Mouse (Mus musculus): ENCODE measurements around the gene Bcat2. TPM values are rescaled to one million over a fixed set of nuclear protein-coding genes. Genes with fewer than 3 reads are reported as not detected.

The Bcat2 gene
- total RNA-seq, 1 experiment from 2014 or later = 39.0 TPM

Other genes starting within 250 kb of the Bcat2 start
- 3.1 and 3.4 TPM in 2 replicates for gene Trpm4, start 236.4 kb upstream of the Bcat2 start, total RNA-seq (2017)
- gene Hrc, start 234.9 kb upstream of the Bcat2 start, total RNA-seq (2017) = 0.41 TPM in 1 of 2 replicates, not detected in the other
- not detected in 2 replicates for gene Ppfia3, start 203.1 kb upstream of the Bcat2 start, total RNA-seq (2017)
- 1.9 TPM in 1 of 2 replicates, not detected in the other for gene Lin7b, start 199.6 kb upstream of the Bcat2 start, total RNA-seq (2017)
- 451 and 564 TPM in 2 replicates for gene Snrnp70, start 174.4 kb upstream of the Bcat2 start, total RNA-seq (2017)
- gene Kcna7, start 164.5 kb upstream of the Bcat2 start, total RNA-seq (2017) = not detected in 2 replicates
- not detected in 2 replicates for gene Ntf5, start 156.5 kb upstream of the Bcat2 start, total RNA-seq (2017)
- gene Lhb, start 149.3 kb upstream of the Bcat2 start, total RNA-seq (2017) = not detected in 2 replicates
- 6.2 and 7.5 TPM in 2 replicates for gene Gys1, start 135.3 kb upstream of the Bcat2 start, total RNA-seq (2017)
- 149 and 177 TPM in 2 replicates for gene Ruvbl2, start 132.1 kb upstream of the Bcat2 start, total RNA-seq (2017)
- 650 and 699 TPM in 2 replicates for gene Ftl1, start 110.3 kb upstream of the Bcat2 start, total RNA-seq (2017)
- 34.0 and 35.6 TPM in 2 replicates for gene Bax, start 103.3 kb upstream of the Bcat2 start, total RNA-seq (2017)
- gene Tulp2, start 88.3 kb upstream of the Bcat2 start, total RNA-seq (2017) = not detected in 2 replicates
- not detected in 2 replicates for gene Gm45808, start 83.3 kb upstream of the Bcat2 start, total RNA-seq (2017)
- gene Dhdh, start 81.3 kb upstream of the Bcat2 start, total RNA-seq (2017) = 11.8 and 13.4 TPM in 2 replicates
- 296 and 342 TPM in 2 replicates for gene Nucb1, start 59.7 kb upstream of the Bcat2 start, total RNA-seq (2017)
- 122 and 193 TPM in 2 replicates for gene Ppp1r15a, start 43.9 kb upstream of the Bcat2 start, total RNA-seq (2017)
- gene Plekha4, start 43.8 kb upstream of the Bcat2 start, total RNA-seq (2017) = not detected in 2 replicates
- gene Hsd17b14, start 15.3 kb upstream of the Bcat2 start, total RNA-seq (2017) = not detected in 2 replicates
- gene Fgf21, start 45.3 kb downstream of the Bcat2 start, total RNA-seq (2017) = not detected in 2 replicates
- not detected in 2 replicates for gene Fut1, start 47.1 kb downstream of the Bcat2 start, total RNA-seq (2017)
- gene Izumo1, start 51.7 kb downstream of the Bcat2 start, total RNA-seq (2017) = 1.0 TPM in 1 of 2 replicates, not detected in the other
- not detected in 2 replicates for gene Rasip1, start 57.3 kb downstream of the Bcat2 start, total RNA-seq (2017)
- gene Mamstr, start 69.8 kb downstream of the Bcat2 start, total RNA-seq (2017) = under 0.01 TPM in 1 of 2 replicates, not detected in the other
- not detected in 2 replicates for gene Fut2, start 96.2 kb downstream of the Bcat2 start, total RNA-seq (2017)
- not detected in 2 replicates for gene Ntn5, start 113.9 kb downstream of the Bcat2 start, total RNA-seq (2017)
- not detected in 2 replicates for gene Sec1, start 124.2 kb downstream of the Bcat2 start, total RNA-seq (2017)
- gene Car11, start 129.7 kb downstream of the Bcat2 start, total RNA-seq (2017) = not detected in 2 replicates
- 7.7 and 12.1 TPM in 2 replicates for gene Dbp, start 134.9 kb downstream of the Bcat2 start, total RNA-seq (2017)
- gene Rpl18, start 145.3 kb downstream of the Bcat2 start, total RNA-seq (2017) = 1,786 and 1,933 TPM in 2 replicates
- 8.2 and 9.5 TPM in 2 replicates for gene Sphk2, start 147.8 kb downstream of the Bcat2 start, total RNA-seq (2017)
- gene Fam83e, start 151.1 kb downstream of the Bcat2 start, total RNA-seq (2017) = 0.82 and 0.87 TPM in 2 replicates
- not detected in 2 replicates for gene Spaca4, start 155.7 kb downstream of the Bcat2 start, total RNA-seq (2017)
- gene Lmtk3, start 213.6 kb downstream of the Bcat2 start, total RNA-seq (2017) = not detected in 2 replicates
- 0.37 TPM in 1 of 2 replicates, not detected in the other for gene Sult2b1, start 214.5 kb downstream of the Bcat2 start, total RNA-seq (2017)
- 29.2 and 43.8 TPM in 2 replicates for gene Cyth2, start 244.4 kb downstream of the Bcat2 start, total RNA-seq (2017)

Measured in common myeloid progenitor, adult 5-6 weeks (primary cell).